Mouse (Mus musculus) CH12.LX (cell line): ENCODE data around the gene Ngef. TPM values are rescaled to one million over a fixed set of nuclear protein-coding genes. Genes with fewer than 3 reads are reported as not detected.

Source experiments
- DNase-seq: peaks from one replicate; pipeline ENCODE4 v3.0.0-alpha.2; 2013; ENCODE audit errors: extremely low read depth
- H3K27ac ChIP-seq: 2 replicates; pipeline ENCODE4 v1.5.1; 2012; ENCODE audit warnings: low read depth, mild to moderate bottlenecking, control low read depth, moderate library complexity; ENCODE audit not compliant: insufficient read depth
- H3K27me3 ChIP-seq: replicated peaks from 2 replicates; pipeline ENCODE3; 2012; ENCODE audit warnings: inconsistent platforms
- H3K36me3 ChIP-seq, 2 experiments: replicated peaks in 1 of 2; 2 replicates each; pipeline versions ENCODE3 to v1.6.1; 2012; ENCODE audit warnings: inconsistent platforms in 1 of 2, low read length in 1 of 2, mild to moderate bottlenecking in 1 of 2, mixed read lengths in 1 of 2, moderate library complexity in 1 of 2; ENCODE audit not compliant: control insufficient read depth in 1 of 2, insufficient read depth in 1 of 2
- H3K4me1 ChIP-seq, 2 experiments: 2 replicates each; pipeline ENCODE4 v1.6.1; 2012; ENCODE audit warnings: inconsistent platforms in 1 of 2, moderate library complexity in 1 of 2; ENCODE audit not compliant: insufficient read depth in 2 of 2, control insufficient read depth in 1 of 2
- H3K4me2 ChIP-seq: 2 replicates; pipeline ENCODE4 v1.6.1; 2012; ENCODE audit warnings: low read depth, mild to moderate bottlenecking, control low read depth; ENCODE audit not compliant: poor library complexity, insufficient read depth, severe bottlenecking
- H3K4me3 ChIP-seq, 3 experiments: fragments of 150-350 bp in 1 of 3; sonication (generic) in 1 of 3; replicated peaks in 1 of 3; 2 replicates each; pipeline versions ENCODE3 to v1.5.1; 2011 to 2012; ENCODE audit warnings: low read depth in 2 of 3, low read length in 2 of 3, mild to moderate bottlenecking in 2 of 3, moderate library complexity in 2 of 3, control low read depth in 1 of 3, improper control_type of control experiment in 1 of 3, inconsistent platforms in 1 of 3, mixed read lengths in 1 of 3; ENCODE audit not compliant: poor library complexity in 1 of 3
- H3K79me2 ChIP-seq: replicated peaks from 2 replicates; pipeline ENCODE4 v1.6.1; 2012; ENCODE audit warnings: mild to moderate bottlenecking, moderate library complexity; ENCODE audit not compliant: control insufficient read depth, poor library complexity, insufficient read depth, severe bottlenecking; ENCODE audit errors: extremely low read depth
- H3K9ac ChIP-seq: 2 replicates; pipeline ENCODE4 v1.6.1; 2012; ENCODE audit warnings: low read depth, mild to moderate bottlenecking, control low read depth, moderate library complexity; ENCODE audit not compliant: insufficient read depth
- H3K9me3 ChIP-seq: replicated peaks from 2 replicates; pipeline ENCODE3; 2012; ENCODE audit warnings: low read length, inconsistent platforms, mixed read lengths
- BHLHE40 ChIP-seq: IDR thresholded peaks from 2 replicates; pipeline ENCODE4 v1.6.1; 2011; ENCODE audit warnings: mild to moderate bottlenecking, low read depth, low read length, improper control_type of control experiment
- CHD1 ChIP-seq: IDR thresholded peaks from 2 replicates; pipeline ENCODE4 v1.6.1; 2012; ENCODE audit warnings: low read depth, low read length, improper control_type of control experiment, inconsistent platforms
- CHD2 ChIP-seq: IDR thresholded peaks from 2 replicates; pipeline ENCODE4 v1.6.1; 2011; ENCODE audit warnings: low read length, improper control_type of control experiment
- CTCF ChIP-seq, 2 experiments: IDR thresholded peaks in 1 of 2; conservative IDR thresholded peaks in 1 of 2; 2 replicates each; pipeline ENCODE4 v1.5.1; 2011 to 2012; ENCODE audit warnings: low read depth in 2 of 2, low read length in 2 of 2, improper control_type of control experiment in 1 of 2, inconsistent platforms in 1 of 2, mild to moderate bottlenecking in 1 of 2, moderate library complexity in 1 of 2
- ELF1 ChIP-seq: IDR thresholded peaks from 2 replicates; pipeline ENCODE4 v1.6.1; 2014; ENCODE audit warnings: low read depth, mild to moderate bottlenecking, inconsistent platforms, low read length, improper control_type of control experiment
- EP300 ChIP-seq: IDR thresholded peaks from 2 replicates; pipeline ENCODE4 v1.6.1; 2011; ENCODE audit warnings: low read length, improper control_type of control experiment
- JUN ChIP-seq: IDR thresholded peaks from 2 replicates; pipeline ENCODE4 v1.6.1; 2011; ENCODE audit warnings: low read depth, mild to moderate bottlenecking, low read length, improper control_type of control experiment, moderate library complexity; ENCODE audit not compliant: insufficient read depth
- KAT2A ChIP-seq: IDR thresholded peaks from 2 replicates; pipeline ENCODE4 v1.6.1; 2012; ENCODE audit warnings: low read length, improper control_type of control experiment, inconsistent platforms; ENCODE audit not compliant: insufficient replicate concordance
- MAX ChIP-seq: IDR thresholded peaks from 2 replicates; pipeline ENCODE4 v1.6.1; 2011; ENCODE audit warnings: low read length, improper control_type of control experiment
- MAZ ChIP-seq: IDR thresholded peaks from 2 replicates; pipeline ENCODE4 v1.6.1; 2012; ENCODE audit warnings: low read depth, mild to moderate bottlenecking, inconsistent platforms, low read length, improper control_type of control experiment, moderate library complexity
- MXI1 ChIP-seq: IDR thresholded peaks from 2 replicates; pipeline ENCODE4 v1.6.1; 2011; ENCODE audit warnings: mild to moderate bottlenecking, low read depth, low read length, improper control_type of control experiment
- NELFE ChIP-seq: IDR thresholded peaks from 2 replicates; pipeline ENCODE4 v1.6.1; 2011; ENCODE audit warnings: low read depth, low read length, improper control_type of control experiment
- NRF1 ChIP-seq: IDR thresholded peaks from 2 replicates; pipeline ENCODE4 v1.6.1; 2014; ENCODE audit warnings: low read depth, mild to moderate bottlenecking, inconsistent platforms, low read length, improper control_type of control experiment, moderate library complexity
- PAX5 ChIP-seq: IDR thresholded peaks from 2 replicates; pipeline ENCODE4 v1.6.1; 2012; ENCODE audit warnings: low read length, inconsistent platforms, mixed read lengths
- POLR2AphosphoS2 ChIP-seq: IDR thresholded peaks from 2 replicates; pipeline ENCODE4 v1.6.1; 2011; ENCODE audit warnings: low read depth, low read length, improper control_type of control experiment
- RAD21 ChIP-seq: IDR thresholded peaks from 2 replicates; pipeline ENCODE4 v1.6.1; 2011; ENCODE audit warnings: low read depth, mild to moderate bottlenecking, low read length, improper control_type of control experiment, moderate library complexity
- RCOR1 ChIP-seq: conservative IDR thresholded peaks from 2 replicates; pipeline ENCODE4 v1.6.1; 2012; ENCODE audit warnings: low read depth, mild to moderate bottlenecking, inconsistent platforms, low read length, improper control_type of control experiment
- SIN3A ChIP-seq: IDR thresholded peaks from 2 replicates; pipeline ENCODE4 v1.6.1; 2012; ENCODE audit warnings: low read length, improper control_type of control experiment, inconsistent platforms
- TCF12 ChIP-seq: IDR thresholded peaks from 2 replicates; pipeline ENCODE4 v1.6.1; 2014; ENCODE audit warnings: low read depth, mild to moderate bottlenecking, inconsistent platforms, low read length, improper control_type of control experiment
- UBTF ChIP-seq: IDR thresholded peaks from 2 replicates; pipeline ENCODE4 v1.6.1; 2012; ENCODE audit warnings: low read depth, mild to moderate bottlenecking, inconsistent platforms, low read length, improper control_type of control experiment, moderate library complexity
- USF1 ChIP-seq: IDR thresholded peaks from 2 replicates; pipeline ENCODE4 v1.6.1; 2014; ENCODE audit warnings: low read depth, mild to moderate bottlenecking, inconsistent platforms, low read length, improper control_type of control experiment
- USF2 ChIP-seq: conservative IDR thresholded peaks from 2 replicates; pipeline ENCODE4 v1.6.1; 2011; ENCODE audit warnings: low read depth, low read length, improper control_type of control experiment
- ZC3H11A ChIP-seq: IDR thresholded peaks from 2 replicates; pipeline ENCODE4 v1.6.1; 2012; ENCODE audit warnings: low read depth, mild to moderate bottlenecking, inconsistent platforms, low read length, improper control_type of control experiment
- ZKSCAN1 ChIP-seq: IDR thresholded peaks from 2 replicates; pipeline ENCODE4 v1.6.1; 2012; ENCODE audit warnings: low read depth, inconsistent platforms, low read length, improper control_type of control experiment, borderline replicate concordance
- ZMIZ1 ChIP-seq: IDR thresholded peaks from 2 replicates; pipeline ENCODE4 v1.6.1; 2012; ENCODE audit warnings: low read depth, mild to moderate bottlenecking, inconsistent platforms, low read length, improper control_type of control experiment
- ZNF384 ChIP-seq: IDR thresholded peaks from 2 replicates; pipeline ENCODE4 v1.6.1; 2012; ENCODE audit warnings: low read depth, low read length, improper control_type of control experiment, inconsistent platforms
- dilution Hi-C: fragments of 300-500 bp; cut with MboI; formaldehyde crosslinking; loops from 2 replicates; pipeline ENCODE4 v1.14.3; 2020; ENCODE audit warnings: low sequenced_read_pairs; ENCODE audit not compliant: extremely low pct_unique_long_range_greater_than_20kb, extremely low pct_ligation_motif_present
- in situ Hi-C: fragments of 300-500 bp; cut with MboI; formaldehyde crosslinking; loops from 3 replicates; pipeline ENCODE4 v1.14.3; 2019; ENCODE audit warnings: low sequenced_read_pairs, low pct_ligation_motif_present, low pct_unique_long_range_greater_than_20kb, mixed read lengths
- polyA plus RNA-seq: library from polyadenylated mRNA; unstranded; fragments of >175 nt; gene quantifications from 2 replicates; pipeline ENCODE4 v1.2.1, GENCODE M21; 2012; ENCODE audit warnings: low read depth; ENCODE audit not compliant: insufficient read length
- total RNA-seq, 2 experiments: library from RNA; depleted of rRNA; stranded (reverse); fragments of 300-350 nt in 1 of 2; fragments of >200 nt in 1 of 2; gene quantifications; 2 replicates each; pipeline ENCODE4 v1.2.3; 2012 to 2014

Gene Ngef
- total and polyA plus RNA-seq, 3 experiments = not detected

DNA sequence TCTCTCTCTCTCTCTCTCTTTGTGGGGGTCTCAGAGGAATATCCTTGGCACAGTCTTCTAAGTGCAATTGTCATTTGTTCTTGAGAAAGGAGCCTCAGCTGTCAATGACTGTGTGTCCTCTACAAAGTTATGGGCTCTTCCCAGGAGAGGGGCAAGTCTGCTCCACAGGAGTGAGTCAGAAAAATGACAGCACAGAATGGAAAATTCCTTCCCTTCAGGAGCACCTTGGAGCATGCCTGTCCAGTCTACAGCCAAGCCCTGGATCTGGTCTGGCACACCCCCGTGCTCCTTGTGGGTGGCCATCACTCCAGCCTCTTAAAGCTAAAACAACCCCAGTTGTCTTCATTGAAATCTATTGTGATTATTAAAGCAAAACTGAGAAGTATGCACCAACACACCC, 52.1 kb downstream of the Ngef start:
- dilution Hi-C loops = no loop called here
- no peak for TF ChIP-seq ZKSCAN1
- TF ChIP-seq UBTF = no peak
- no peak for TF ChIP-seq POLR2AphosphoS2
- no peak for TF ChIP-seq EP300
- no peak for TF ChIP-seq MXI1
- no peak for TF ChIP-seq USF2
- no peak for TF ChIP-seq ZMIZ1
- no peak for TF ChIP-seq NELFE
- no peak for TF ChIP-seq USF1
- no peak for TF ChIP-seq ZNF384
- TF ChIP-seq BHLHE40 = no peak
- TF ChIP-seq MAX = no peak
- TF ChIP-seq NRF1 = no peak
- TF ChIP-seq CHD1 = no peak
- no peak for TF ChIP-seq CHD2
- no peak for TF ChIP-seq MAZ
- TF ChIP-seq ZC3H11A = no peak
- no peak for TF ChIP-seq SIN3A
- no peak for TF ChIP-seq RAD21
- in situ Hi-C loops = no loop called here
- Histone ChIP-seq H3K4me2 (no peak overlapping the region), H3K4me1 (no peaks in the 10 kb centered on the region), H3K36me3 (no peaks in the 10 kb centered on the region), H3K9me3 (no peaks in the 10 kb centered on the region), H3K27me3 (peaks cover 8% of the 10 kb centered on the region), H3K27ac (no peak overlapping the region), H3K9ac (no peak overlapping the region), H3K79me2 (no peaks in the 10 kb centered on the region), H3K4me3 (no peak overlapping the region)
- DNase-seq = no peak

DNA sequence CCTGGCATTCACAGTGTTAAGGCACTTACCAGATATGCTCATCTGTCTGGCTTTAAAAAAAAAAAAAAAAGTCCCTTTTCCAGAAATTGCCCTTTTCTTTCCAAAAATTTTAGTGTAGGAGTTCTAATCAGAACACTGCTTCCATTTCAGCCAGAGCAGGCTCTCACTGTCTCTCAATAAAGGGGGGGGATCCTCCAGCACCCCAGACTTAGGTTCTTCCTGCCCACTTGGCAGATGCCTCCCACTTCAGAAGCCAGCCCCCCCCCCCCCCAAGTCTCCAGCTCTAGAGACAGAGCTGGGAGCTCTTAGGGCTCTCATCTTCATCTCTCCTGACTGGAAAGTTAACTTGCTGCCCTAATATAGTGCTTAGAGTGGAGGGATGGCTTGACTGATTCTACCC, 53.2 kb downstream of the Ngef start:
- in situ Hi-C loops (no loop called here), dilution Hi-C loops (no loop called here)

More for the DNA sequence above, 53.2 kb downstream of the Ngef start:
- Histone ChIP-seq H3K9me3 (peaks cover 6% of the 10 kb centered on the region), H3K36me3 (no peaks in the 10 kb centered on the region), H3K4me1 (no peaks in the 10 kb centered on the region), H3K79me2 (no peaks in the 10 kb centered on the region), H3K27ac (no peak overlapping the region), H3K4me3 (no peak overlapping the region), H3K4me2 (no peak overlapping the region), H3K27me3 (peaks cover 8% of the 10 kb centered on the region), H3K9ac (no peak overlapping the region)
- no peak for DNase-seq
- TF ChIP-seq ZNF384 = no peak
- no peak for TF ChIP-seq RAD21
- no peak for TF ChIP-seq KAT2A
- TF ChIP-seq NRF1 = no peak
- no peak for TF ChIP-seq ELF1
- TF ChIP-seq TCF12 = no peak
- TF ChIP-seq ZMIZ1 = no peak
- no peak for TF ChIP-seq PAX5
- TF ChIP-seq ZKSCAN1 = no peak
- TF ChIP-seq RCOR1 = no peak
- TF ChIP-seq CTCF (conservative IDR thresholded peaks at IDR 0.05 in 1 of 2, IDR thresholded peaks at IDR 0.05 in 1 of 2; ENCODE audit: low read depth in 2 of 2, low read length in 2 of 2) = no peak
- TF ChIP-seq BHLHE40 = no peak
- TF ChIP-seq JUN = no peak
- no peak for TF ChIP-seq UBTF
